Mouse (Mus musculus): ENCODE measurements around the gene Emx1. TPM values are rescaled to one million over a fixed set of nuclear protein-coding genes. Genes with fewer than 3 reads are reported as not detected.
"Not testable (repeated sequence)": the region's sequence is repeated elsewhere in the genome, so short reads cannot be mapped to it uniquely, and the experiment has no call there.

Emx1 gene
- polyA plus RNA-seq (2014; fragmentation: Nextera tagmentation; extraction: Ambion mirVana) = 0.38 and 0.49 TPM in 2 replicates

- ATAC-seq (replicated peaks; ENCODE audit: low FRiP score) (peak; percentile 54; the same call in 1 of the 2 replicates), DNase-seq (ENCODE audit: low spot score) (peak; percentile 57)
- H3K36me3 ChIP-seq (ENCODE audit: control insufficient read depth, insufficient read depth, low read length) = no peaks in the 10 kb centered on the region
- peak within 1 kb of the TSS; percentile 37 for H3K4me3 ChIP-seq (ENCODE audit: low read depth, low read length)
- no peak within 1 kb of the TSS for H3K9ac ChIP-seq (ENCODE audit: low read depth, low read length)
- WGBS = under 1% methylated on average over 80 of the region's 81 CpGs
- peaks cover 91% of the 10 kb centered on the region for H3K27me3 ChIP-seq (replicated peaks; ENCODE audit: control insufficient read depth, insufficient read depth, low read length)
- H3K9me3 ChIP-seq (ENCODE audit: control insufficient read depth, low read length) = no peaks in the 10 kb centered on the region
- H3K4me2 ChIP-seq = peak within 1 kb of the TSS; percentile 65
- H3K27ac ChIP-seq (ENCODE audit: low read depth, low read length) = no peak within 1 kb of the TSS
- peaks cover 3% of the 10 kb centered on the region for H3K4me1 ChIP-seq (replicated peaks; ENCODE audit: control insufficient read depth, insufficient read depth, low read length)
Measured at GRCm38 (mm10) chr6:85187340-85188211, at the start of gene Emx1. TSS of gene Emx1 (plus strand) at chr6:85187438.

- Histone ChIP-seq H3K4me3 (ENCODE audit: low read depth, low read length) (no peak overlapping the region), H3K27ac (ENCODE audit: low read depth, low read length) (no peak overlapping the region), H3K4me2 (no peak overlapping the region), H3K9ac (ENCODE audit: low read depth, low read length) (no peak overlapping the region), H3K27me3 (replicated peaks; ENCODE audit: control insufficient read depth, insufficient read depth, low read length) (no peaks in the 10 kb centered on the region), H3K36me3 (ENCODE audit: control insufficient read depth, insufficient read depth, low read length) (no peaks in the 10 kb centered on the region), H3K9me3 (ENCODE audit: control insufficient read depth, low read length) (no peaks in the 10 kb centered on the region), H3K4me1 (replicated peaks; ENCODE audit: control insufficient read depth, insufficient read depth, low read length) (no peaks in the 10 kb centered on the region)
- no peak for ATAC-seq (replicated peaks; ENCODE audit: low FRiP score)
- DNase-seq (ENCODE audit: low spot score) = no peak
- WGBS = 91% methylated on average over 2 of the region's 2 CpGs
Measured at GRCm38 (mm10) chr6:85139534-85139933, 47.7 kb upstream of the Emx1 start.

- H3K27ac ChIP-seq (ENCODE audit: low read depth, low read length); H3K4me2 ChIP-seq; DNase-seq (ENCODE audit: low spot score); H3K9ac ChIP-seq (ENCODE audit: low read depth, low read length); H3K4me1 ChIP-seq (replicated peaks; ENCODE audit: control insufficient read depth, insufficient read depth, low read length); H3K9me3 ChIP-seq (ENCODE audit: control insufficient read depth, low read length); H3K4me3 ChIP-seq (ENCODE audit: low read depth, low read length); H3K27me3 ChIP-seq (replicated peaks; ENCODE audit: control insufficient read depth, insufficient read depth, low read length); H3K36me3 ChIP-seq (ENCODE audit: control insufficient read depth, insufficient read depth, low read length); ATAC-seq (replicated peaks; ENCODE audit: low FRiP score): not testable (repeated sequence)
- WGBS = 14% methylated on average over 6 of the region's 7 CpGs
Measured at GRCm38 (mm10) chr6:85141013-85141412, 46.2 kb upstream of the Emx1 start.

- H3K4me2 ChIP-seq = no peak overlapping the region
Measured at GRCm38 (mm10) chr6:85144466-85144865, 42.8 kb upstream of the Emx1 start.

GRCm38 (mm10) chr6:85147636-85148035, 39.6 kb upstream of the Emx1 start:
- ATAC-seq (replicated peaks; ENCODE audit: low FRiP score) (no peak), DNase-seq (ENCODE audit: low spot score) (no peak)
- no peak overlapping the region for H3K4me3 ChIP-seq (ENCODE audit: low read depth, low read length)
- no peaks in the 10 kb centered on the region for H3K9me3 ChIP-seq (ENCODE audit: control insufficient read depth, low read length)
- 53% methylated on average over 3 of the region's 3 CpGs for WGBS
- H3K4me2 ChIP-seq = no peak overlapping the region
- H3K36me3 ChIP-seq (ENCODE audit: control insufficient read depth, insufficient read depth, low read length) = no peaks in the 10 kb centered on the region
- H3K27ac ChIP-seq (ENCODE audit: low read depth, low read length) = no peak overlapping the region
- H3K9ac ChIP-seq (ENCODE audit: low read depth, low read length) = no peak overlapping the region
- H3K27me3 ChIP-seq (replicated peaks; ENCODE audit: control insufficient read depth, insufficient read depth, low read length) = peaks cover 9% of the 10 kb centered on the region; the same call in 1 of the 2 replicates
- H3K4me1 ChIP-seq (replicated peaks; ENCODE audit: control insufficient read depth, insufficient read depth, low read length) = no peaks in the 10 kb centered on the region

More at GRCm38 (mm10) chr6:85144466-85144865, 42.8 kb upstream of the Emx1 start:
- H3K27me3 ChIP-seq (replicated peaks; ENCODE audit: control insufficient read depth, insufficient read depth, low read length) = peaks cover 9% of the 10 kb centered on the region; the same call in 1 of the 2 replicates
- H3K36me3 ChIP-seq (ENCODE audit: control insufficient read depth, insufficient read depth, low read length) = no peaks in the 10 kb centered on the region
- 63% methylated on average over 3 of the region's 3 CpGs for WGBS
- no peaks in the 10 kb centered on the region for H3K4me1 ChIP-seq (replicated peaks; ENCODE audit: control insufficient read depth, insufficient read depth, low read length)
- no peaks in the 10 kb centered on the region for H3K9me3 ChIP-seq (ENCODE audit: control insufficient read depth, low read length)
- no peak for ATAC-seq (replicated peaks; ENCODE audit: low FRiP score)
- no peak for DNase-seq (ENCODE audit: low spot score)
- no peak overlapping the region for H3K4me3 ChIP-seq (ENCODE audit: low read depth, low read length)
- H3K9ac ChIP-seq (ENCODE audit: low read depth, low read length) = no peak overlapping the region
- H3K27ac ChIP-seq (ENCODE audit: low read depth, low read length) = no peak overlapping the region

- 62% methylated on average over 3 of the region's 3 CpGs for WGBS
- no peak overlapping the region for H3K4me3 ChIP-seq (ENCODE audit: low read depth, low read length)
- DNase-seq (ENCODE audit: low spot score) (no peak), ATAC-seq (replicated peaks; ENCODE audit: low FRiP score) (no peak)
- H3K4me1 ChIP-seq (replicated peaks; ENCODE audit: control insufficient read depth, insufficient read depth, low read length) = peaks cover 2% of the 10 kb centered on the region; the same call in 1 of the 2 replicates
- no peaks in the 10 kb centered on the region for H3K9me3 ChIP-seq (ENCODE audit: control insufficient read depth, low read length)
- no peak overlapping the region for H3K4me2 ChIP-seq
- no peak overlapping the region for H3K27ac ChIP-seq (ENCODE audit: low read depth, low read length)
- H3K9ac ChIP-seq (ENCODE audit: low read depth, low read length) = no peak overlapping the region
- peaks cover 13% of the 10 kb centered on the region; the same call in 1 of the 2 replicates for H3K27me3 ChIP-seq (replicated peaks; ENCODE audit: control insufficient read depth, insufficient read depth, low read length)
- H3K36me3 ChIP-seq (ENCODE audit: control insufficient read depth, insufficient read depth, low read length) = no peaks in the 10 kb centered on the region
Measured at GRCm38 (mm10) chr6:85150386-85150785, 36.9 kb upstream of the Emx1 start.

- DNase-seq (ENCODE audit: low spot score) (no peak), ATAC-seq (replicated peaks; ENCODE audit: low FRiP score) (peak; percentile 49)
- 11% methylated on average over 9 of the region's 9 CpGs for WGBS
- peaks cover 2% of the 10 kb centered on the region; the same call in 1 of the 2 replicates for H3K4me1 ChIP-seq (replicated peaks; ENCODE audit: control insufficient read depth, insufficient read depth, low read length)
- H3K27me3 ChIP-seq (replicated peaks; ENCODE audit: control insufficient read depth, insufficient read depth, low read length) = peaks cover 4% of the 10 kb centered on the region; the same call in 1 of the 2 replicates
- H3K9ac ChIP-seq (ENCODE audit: low read depth, low read length) = no peak overlapping the region
- H3K27ac ChIP-seq (ENCODE audit: low read depth, low read length) = no peak overlapping the region
- no peaks in the 10 kb centered on the region for H3K36me3 ChIP-seq (ENCODE audit: control insufficient read depth, insufficient read depth, low read length)
- H3K4me3 ChIP-seq (ENCODE audit: low read depth, low read length) = no peak overlapping the region
- H3K9me3 ChIP-seq (ENCODE audit: control insufficient read depth, low read length) = no peaks in the 10 kb centered on the region
- H3K4me2 ChIP-seq = no peak overlapping the region
Measured at GRCm38 (mm10) chr6:85153970-85154540, 33.2 kb upstream of the Emx1 start.

- Histone ChIP-seq H3K4me1 (replicated peaks; ENCODE audit: control insufficient read depth, insufficient read depth, low read length) (peaks cover 2% of the 10 kb centered on the region; the same call in 1 of the 2 replicates), H3K27ac (ENCODE audit: low read depth, low read length) (no peak overlapping the region), H3K27me3 (replicated peaks; ENCODE audit: control insufficient read depth, insufficient read depth, low read length) (peaks cover 4% of the 10 kb centered on the region; the same call in 1 of the 2 replicates), H3K4me3 (ENCODE audit: low read depth, low read length) (peak overlapping the region; percentile 48), H3K9me3 (ENCODE audit: control insufficient read depth, low read length) (no peaks in the 10 kb centered on the region), H3K36me3 (ENCODE audit: control insufficient read depth, insufficient read depth, low read length) (no peaks in the 10 kb centered on the region), H3K9ac (ENCODE audit: low read depth, low read length) (peak overlapping the region; percentile 60; the same call in 1 of the 2 replicates), H3K4me2 (peak overlapping the region; percentile 78)
- WGBS = 2% methylated on average over 34 of the region's 34 CpGs
- DNase-seq (ENCODE audit: low spot score) (peak; percentile 61), ATAC-seq (replicated peaks; ENCODE audit: low FRiP score) (peak; percentile 44; the same call in 1 of the 2 replicates)
Measured at GRCm38 (mm10) chr6:85154861-85155528, 32.2 kb upstream of the Emx1 start.
